Mouse (Mus musculus) thymus, adult 2 months (tissue): ENCODE measurements around the gene Gys2. TPM values are rescaled to one million over a fixed set of nuclear protein-coding genes. Genes with fewer than 3 reads are reported as not detected.
A peak's percentile ranks its signal among the peaks of the same experiment; 100 is the strongest.

Source experiments
- DNase-seq: peaks from one replicate; pipeline ENCODE4 v3.0.0; 2021
- H3K27ac ChIP-seq: fragments of 200-500 bp; 2 replicates; pipeline ENCODE4 v1.5.1; 2012; ENCODE audit warnings: low read length, control low read depth; ENCODE audit not compliant: control insufficient read depth, insufficient read depth
- H3K27me3 ChIP-seq: fragments of 200-500 bp; 2 replicates; pipeline ENCODE4 v1.6.1; 2012; ENCODE audit warnings: mild to moderate bottlenecking, low read length, moderate library complexity, mixed read lengths; ENCODE audit not compliant: control insufficient read depth, insufficient read depth
- H3K36me3 ChIP-seq: fragments of 200-500 bp; 2 replicates; pipeline ENCODE4 v1.6.1; 2012; ENCODE audit warnings: mild to moderate bottlenecking, low read length, moderate library complexity; ENCODE audit not compliant: control insufficient read depth, insufficient read depth
- H3K4me1 ChIP-seq: fragments of 200-500 bp; replicated peaks from 2 replicates; pipeline ENCODE4 v1.6.1; 2012; ENCODE audit warnings: low read length; ENCODE audit not compliant: control insufficient read depth, insufficient read depth
- H3K4me3 ChIP-seq: fragments of 200-500 bp; 2 replicates; pipeline ENCODE4 v1.5.1; 2012; ENCODE audit warnings: mild to moderate bottlenecking, low read length, control low read depth, moderate library complexity; ENCODE audit not compliant: control insufficient read depth, insufficient read depth
- CTCF ChIP-seq: fragments of 200-500 bp; IDR thresholded peaks from 2 replicates; pipeline ENCODE4 v1.5.1; 2012; ENCODE audit warnings: mild to moderate bottlenecking, control low read depth, low read length, moderate library complexity, borderline replicate concordance; ENCODE audit not compliant: control insufficient read depth, poor library complexity, insufficient read depth; ENCODE audit errors: extremely low read depth
- POLR2A ChIP-seq: fragments of 200-500 bp; IDR thresholded peaks from 2 replicates; pipeline ENCODE4 v1.6.1; 2012; ENCODE audit warnings: mild to moderate bottlenecking, low read length, control low read depth, moderate library complexity; ENCODE audit not compliant: control insufficient read depth, poor library complexity, insufficient read depth; ENCODE audit errors: extremely low read depth
- WGBS: fragments of 180-500 bp; shearing (Covaris S2); methylation state at CpG from one replicate; pipeline ENCODE4 v1.1.7; 2018; 5-methylcytosine and 5-hydroxymethylcytosine counted together
- polyA plus RNA-seq: library from polyadenylated mRNA; depleted of rRNA; stranded (reverse); fragments of >200 nt; gene quantifications from 2 replicates; pipeline ENCODE4 v1.2.3, GENCODE M21; 2012

Gys2 gene
- polyA plus RNA-seq, 1 experiment = 0.74 TPM

DNA sequence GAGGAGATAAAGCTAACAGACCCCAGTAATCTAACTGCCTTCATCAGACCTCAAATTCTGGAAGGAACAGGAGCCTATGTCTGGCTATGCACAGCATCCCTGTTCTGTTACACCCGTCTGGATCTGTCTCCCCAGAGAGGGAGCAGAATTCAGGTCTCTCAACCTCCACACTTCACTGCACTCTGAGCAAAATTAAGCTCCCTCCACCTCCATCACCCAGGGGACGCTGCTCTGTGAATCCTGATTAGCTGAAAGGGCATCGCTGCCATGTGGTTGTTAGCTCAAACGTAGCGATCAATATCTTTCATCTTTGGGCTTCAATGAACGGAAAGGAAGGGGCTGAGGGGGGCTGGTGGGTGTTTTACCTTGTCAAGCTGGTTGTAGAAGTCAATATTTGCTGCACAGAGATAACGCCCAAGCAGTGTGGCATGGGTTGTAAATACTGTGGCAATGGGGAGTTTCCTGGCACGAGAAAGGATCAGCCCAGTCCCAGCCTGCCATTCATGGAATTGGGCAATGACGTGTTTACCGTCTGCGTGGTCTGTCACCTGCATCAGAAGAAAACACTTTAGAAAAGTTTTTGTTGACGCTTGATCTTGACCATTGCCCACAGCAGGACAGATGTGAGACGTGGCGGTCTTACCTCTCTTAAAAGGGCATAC, 13.8 kb downstream of the Gys2 start:
- TF ChIP-seq POLR2A (no peak), CTCF (no peak)
- peaks cover 19% of the 10 kb centered on the region for H3K4me1 ChIP-seq

DNA sequence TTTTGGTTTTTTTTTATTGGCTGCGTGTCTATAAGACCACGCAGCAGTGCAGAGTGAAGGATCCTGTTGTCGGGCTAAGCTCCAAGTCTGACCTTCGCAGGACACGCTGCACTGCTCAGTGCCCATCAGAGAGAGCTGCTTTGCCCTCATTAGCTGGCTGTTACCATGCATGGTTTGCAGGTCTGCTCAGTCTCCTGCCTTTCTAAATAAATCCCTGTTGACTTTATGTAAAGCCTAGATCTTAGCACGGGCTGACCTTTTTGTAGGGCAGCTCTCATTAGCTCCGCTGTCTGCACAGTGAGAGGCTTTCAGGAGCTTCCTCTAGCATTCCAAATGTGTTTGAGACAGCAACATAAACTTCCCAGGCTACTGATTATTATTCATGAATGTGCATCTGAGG, 14.9 kb downstream of the Gys2 start:
- H3K4me3 ChIP-seq = no peak overlapping the region
- no peaks in the 10 kb centered on the region for H3K36me3 ChIP-seq
- TF ChIP-seq CTCF (no peak), POLR2A (no peak)
- DNase-seq = no peak
- H3K4me1 ChIP-seq = peaks cover 26% of the 10 kb centered on the region
- H3K27ac ChIP-seq = no peak overlapping the region
- no peaks in the 10 kb centered on the region; the same call in 1 of the 2 replicates for H3K27me3 ChIP-seq
- WGBS = 96% methylated on average over 7 of the region's 7 CpGs

More for the DNA sequence above, 13.8 kb downstream of the Gys2 start:
- no peak overlapping the region for H3K4me3 ChIP-seq
- no peaks in the 10 kb centered on the region for H3K36me3 ChIP-seq
- no peak for DNase-seq
- WGBS = 93% methylated on average over 14 of the region's 14 CpGs
- H3K27me3 ChIP-seq = no peaks in the 10 kb centered on the region; the same call in 1 of the 2 replicates
- no peak overlapping the region for H3K27ac ChIP-seq

DNA sequence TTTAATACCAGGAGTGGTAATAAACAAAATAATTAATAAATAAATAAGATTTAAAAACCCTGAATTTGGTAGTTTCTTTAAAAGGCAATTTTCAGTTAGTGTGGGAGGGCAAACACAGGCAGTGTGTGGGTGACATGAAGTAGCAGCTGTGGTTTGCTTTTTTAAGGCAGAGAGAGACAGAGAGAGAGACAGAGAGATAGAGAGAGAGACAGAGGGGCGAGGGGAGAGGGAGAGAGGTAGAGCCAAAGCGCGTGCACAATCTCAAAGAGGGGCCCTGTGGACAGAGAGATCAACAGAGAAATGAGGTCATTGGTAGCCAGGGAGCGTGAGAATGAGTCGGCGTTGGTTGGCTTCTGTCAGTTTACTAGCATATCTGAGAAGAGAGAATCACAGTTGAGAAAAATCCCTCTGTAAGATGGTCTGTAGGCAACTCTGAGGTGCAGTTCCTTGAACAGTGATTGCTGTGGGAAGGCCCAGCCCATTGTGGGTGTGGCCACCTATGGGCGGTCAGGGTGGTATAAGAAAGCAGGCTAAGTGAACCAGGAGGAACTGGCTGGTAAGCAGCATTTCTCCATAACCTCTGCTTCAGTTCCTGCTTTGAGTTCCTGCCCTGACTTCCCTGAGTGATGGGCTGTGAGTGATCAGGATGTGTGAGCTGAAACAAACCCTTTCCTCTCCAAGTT, 17.5 kb downstream of the Gys2 start:
- Histone ChIP-seq H3K27me3 (no peaks in the 10 kb centered on the region; the same call in 1 of the 2 replicates), H3K27ac (peak overlapping the region; percentile 18; the same call in 1 of the 2 replicates), H3K4me3 (no peak overlapping the region), H3K36me3 (no peaks in the 10 kb centered on the region), H3K4me1 (peaks cover 33% of the 10 kb centered on the region)
- 53% methylated on average over 7 of the region's 7 CpGs for WGBS
- no peak for TF ChIP-seq POLR2A
- no peak for TF ChIP-seq CTCF
- DNase-seq = no peak

DNA sequence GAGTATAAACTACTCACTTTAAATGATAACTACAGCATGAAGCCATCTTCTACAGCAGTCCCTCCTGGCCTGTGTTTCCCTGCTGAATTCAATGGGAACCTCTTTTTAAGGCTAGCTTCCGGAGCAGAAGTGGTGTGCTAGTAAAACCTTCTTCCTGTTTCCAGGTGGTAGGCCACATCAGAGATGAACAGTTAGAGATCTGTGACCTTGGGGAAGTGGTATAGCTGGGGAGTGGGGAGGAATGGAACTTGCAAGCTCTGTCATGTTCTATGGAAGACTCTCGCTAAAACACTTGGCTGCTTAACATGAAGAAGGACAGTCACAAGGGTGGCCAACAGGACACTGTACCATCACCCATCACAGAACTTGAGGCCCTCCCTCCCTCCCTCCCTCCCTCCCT, 19.6 kb downstream of the Gys2 start:
- H3K27ac ChIP-seq = peak overlapping the region; percentile 8; the same call in 1 of the 2 replicates
- H3K4me1 ChIP-seq = peaks cover 33% of the 10 kb centered on the region
- H3K27me3 ChIP-seq = no peaks in the 10 kb centered on the region
- WGBS = 4% methylated on average over 2 of the region's 2 CpGs
- H3K36me3 ChIP-seq = no peaks in the 10 kb centered on the region
- H3K4me3 ChIP-seq = no peak overlapping the region
- DNase-seq = peak; percentile 54
- TF ChIP-seq POLR2A (no peak), CTCF (no peak)

DNA sequence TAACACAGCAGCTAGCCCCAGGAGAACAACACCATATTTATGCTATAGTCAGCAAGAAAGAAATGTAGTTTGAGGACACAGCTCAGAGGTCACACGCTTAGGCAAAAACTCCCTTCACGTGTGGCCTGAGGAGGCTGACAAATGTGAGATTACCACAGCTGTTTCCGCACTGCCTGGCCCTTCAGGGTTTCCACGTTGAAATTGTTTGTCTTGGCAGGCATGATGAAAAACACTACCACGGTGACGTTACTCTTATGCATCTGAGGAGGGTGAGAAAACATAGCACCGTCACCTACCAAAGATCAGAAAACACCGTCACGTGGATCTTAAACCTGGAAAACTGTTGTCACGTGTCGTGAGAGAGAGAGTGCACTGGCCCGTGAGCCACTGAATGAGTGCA, 21.5 kb downstream of the Gys2 start:
- no peaks in the 10 kb centered on the region for H3K36me3 ChIP-seq
- 89% methylated on average over 12 of the region's 12 CpGs for WGBS
- H3K4me3 ChIP-seq = no peak overlapping the region
- H3K27me3 ChIP-seq = no peaks in the 10 kb centered on the region
- TF ChIP-seq POLR2A (no peak), CTCF (no peak)
- H3K27ac ChIP-seq = no peak overlapping the region
- H3K4me1 ChIP-seq = peaks cover 33% of the 10 kb centered on the region
- no peak for DNase-seq

DNA sequence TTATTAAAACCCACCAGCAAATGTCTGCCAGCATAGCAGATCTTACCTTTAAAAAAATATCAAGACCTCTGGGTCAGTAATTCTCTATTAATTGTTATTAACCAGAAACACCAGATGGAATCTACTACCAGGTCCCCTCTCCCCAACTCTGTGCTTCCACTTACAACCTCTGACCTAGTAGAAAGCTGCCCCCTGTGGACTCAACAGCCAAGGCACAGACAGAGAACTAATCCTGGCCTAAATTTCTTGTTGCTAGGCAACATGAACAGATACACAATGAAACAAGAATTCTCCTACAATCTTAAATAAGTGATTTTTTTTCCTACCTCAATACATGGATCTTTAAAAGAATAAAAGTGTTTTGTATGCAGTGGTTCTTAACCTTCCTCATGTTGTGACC, 43.8 kb downstream of the Gys2 start:
- H3K27ac ChIP-seq = no peak overlapping the region
- no peak overlapping the region for H3K4me3 ChIP-seq
- no peaks in the 10 kb centered on the region for H3K36me3 ChIP-seq
- TF ChIP-seq CTCF (no peak), POLR2A (no peak)
- no peaks in the 10 kb centered on the region for H3K27me3 ChIP-seq
- DNase-seq = no peak
- no peaks in the 10 kb centered on the region for H3K4me1 ChIP-seq
